Mouse (Mus musculus) ES-Bruce4 (cell line): ENCODE measurements at regions not wholly inside any gene's neighbourhood (a gene's known extent, or its start where the extent isn't known, plus 50 kb on each side); places are given as distances from the start of the nearest gene placed in this dataset.

Experiments used
- H3K27ac ChIP-seq: 2 replicates; pipeline ENCODE4 v1.5.1; 2012; ENCODE audit warnings: low read length, inconsistent platforms; ENCODE audit not compliant: insufficient read depth
- H3K27me3 ChIP-seq: 2 replicates; pipeline ENCODE4 v1.6.1; 2012; ENCODE audit warnings: mild to moderate bottlenecking, low read length, inconsistent platforms; ENCODE audit not compliant: control insufficient read depth, poor library complexity, insufficient read depth, severe bottlenecking
- H3K36me3 ChIP-seq: 2 replicates; pipeline ENCODE4 v1.6.1; 2012; ENCODE audit warnings: inconsistent platforms, mild to moderate bottlenecking, low read length, moderate library complexity; ENCODE audit not compliant: control insufficient read depth, poor library complexity, insufficient read depth, severe bottlenecking
- H3K4me1 ChIP-seq: one replicate; pipeline ENCODE4 v1.8.1; 2011; ENCODE audit warnings: low read length; ENCODE audit not compliant: control insufficient read depth, insufficient read depth
- H3K4me3 ChIP-seq: 2 replicates; pipeline ENCODE4 v1.5.1; 2011; ENCODE audit warnings: low read depth, mild to moderate bottlenecking, low read length
- H3K9ac ChIP-seq: 2 replicates; pipeline ENCODE4 v1.6.1; 2012; ENCODE audit warnings: low read depth, mild to moderate bottlenecking, inconsistent platforms; ENCODE audit not compliant: poor library complexity, severe bottlenecking
- H3K9me3 ChIP-seq: replicated peaks from 2 replicates; pipeline ENCODE4 v1.6.1; 2012; ENCODE audit warnings: mild to moderate bottlenecking, low read length, inconsistent platforms; ENCODE audit not compliant: control insufficient read depth, poor library complexity, insufficient read depth, severe bottlenecking
- CTCF ChIP-seq: IDR thresholded peaks from one replicate; pipeline ENCODE4 v1.8.1; 2011; ENCODE audit warnings: low read depth, low read length
- EP300 ChIP-seq: IDR thresholded peaks from 2 replicates; pipeline ENCODE4 v1.6.1; 2011; ENCODE audit warnings: low read depth, low read length; ENCODE audit not compliant: insufficient read depth
- POLR2A ChIP-seq: IDR thresholded peaks from one replicate; pipeline ENCODE4 v1.8.1; 2011; ENCODE audit warnings: low read length; ENCODE audit not compliant: insufficient read depth

GRCm38 (mm10) chr8:116801313-116801712, 68.5 kb upstream of the Cdyl2 start:
- TF ChIP-seq POLR2A = no peak
- no peak for TF ChIP-seq CTCF
- no peak for TF ChIP-seq EP300
- Histone ChIP-seq H3K36me3 (no peaks in the 10 kb centered on the region), H3K9me3 (peaks cover 12% of the 10 kb centered on the region), H3K4me3 (peak overlapping the region; percentile 52), H3K9ac (no peak overlapping the region), H3K27ac (no peak overlapping the region), H3K4me1 (no peaks in the 10 kb centered on the region), H3K27me3 (no peaks in the 10 kb centered on the region)

GRCm38 (mm10) chr8:116800636-116801035, 67.8 kb upstream of the Cdyl2 start:
- no peak overlapping the region for H3K9ac ChIP-seq
- no peaks in the 10 kb centered on the region for H3K4me1 ChIP-seq
- no peak overlapping the region for H3K4me3 ChIP-seq
- no peaks in the 10 kb centered on the region for H3K36me3 ChIP-seq
- no peak for TF ChIP-seq POLR2A
- no peak for TF ChIP-seq EP300
- TF ChIP-seq CTCF = no peak
- H3K9me3 ChIP-seq = peaks cover 15% of the 10 kb centered on the region
- H3K27ac ChIP-seq = no peak overlapping the region
- no peaks in the 10 kb centered on the region for H3K27me3 ChIP-seq

- no peak overlapping the region for H3K27ac ChIP-seq
- H3K4me3 ChIP-seq = no peak overlapping the region
- H3K4me1 ChIP-seq = no peaks in the 10 kb centered on the region
- H3K9me3 ChIP-seq = peaks cover 14% of the 10 kb centered on the region; the same call in 1 of the 2 replicates
- no peak for TF ChIP-seq EP300
- TF ChIP-seq CTCF = peak; percentile 25
- TF ChIP-seq POLR2A = no peak
- H3K27me3 ChIP-seq = no peaks in the 10 kb centered on the region
- H3K9ac ChIP-seq = no peak overlapping the region
- no peaks in the 10 kb centered on the region for H3K36me3 ChIP-seq
Observed at GRCm38 (mm10) chr8:116798981-116799380, 66.2 kb upstream of the Cdyl2 start.

- H3K27me3 ChIP-seq = no peaks in the 10 kb centered on the region
- H3K9me3 ChIP-seq = peaks cover 13% of the 10 kb centered on the region; the same call in 1 of the 2 replicates
- H3K27ac ChIP-seq = no peak overlapping the region
- no peaks in the 10 kb centered on the region for H3K4me1 ChIP-seq
- TF ChIP-seq CTCF (no peak), POLR2A (no peak), EP300 (no peak)
- no peaks in the 10 kb centered on the region for H3K36me3 ChIP-seq
- H3K9ac ChIP-seq = no peak overlapping the region
- H3K4me3 ChIP-seq = no peak overlapping the region
Observed at GRCm38 (mm10) chr8:116795713-116796112, 62.9 kb upstream of the Cdyl2 start.

- H3K4me3 ChIP-seq = no peak overlapping the region
- TF ChIP-seq CTCF (no peak), EP300 (no peak), POLR2A (no peak)
- no peaks in the 10 kb centered on the region for H3K27me3 ChIP-seq
- no peaks in the 10 kb centered on the region for H3K4me1 ChIP-seq
- H3K27ac ChIP-seq = no peak overlapping the region
- H3K9ac ChIP-seq = no peak overlapping the region
- peaks cover 13% of the 10 kb centered on the region; the same call in 1 of the 2 replicates for H3K9me3 ChIP-seq
- no peaks in the 10 kb centered on the region for H3K36me3 ChIP-seq
Observed at GRCm38 (mm10) chr8:116793107-116793506, 60.3 kb upstream of the Cdyl2 start.

- Histone ChIP-seq H3K36me3 (no peaks in the 10 kb centered on the region), H3K4me3 (no peak overlapping the region), H3K4me1 (no peaks in the 10 kb centered on the region), H3K9ac (no peak overlapping the region), H3K27ac (no peak overlapping the region), H3K27me3 (no peaks in the 10 kb centered on the region), H3K9me3 (peaks cover 2% of the 10 kb centered on the region; the same call in 1 of the 2 replicates)
- no peak for TF ChIP-seq CTCF
- TF ChIP-seq EP300 = no peak
Observed at GRCm38 (mm10) chr8:116790294-116790693, 57.5 kb upstream of the Cdyl2 start.
